Mouse (Mus musculus) myocyte (in vitro differentiated cells): Measurements from ENCODE around the gene Vps45. TPM values are rescaled to one million over a fixed set of nuclear protein-coding genes. Genes with fewer than 3 reads are reported as not detected.

Experiments used
- H3K27me3 ChIP-seq: one replicate; pipeline ENCODE4 v1.6.1; 2011; ENCODE audit not compliant: control insufficient read depth, insufficient read depth, insufficient read length
- H3K36me3 ChIP-seq: one replicate; pipeline ENCODE4 v1.6.1; 2011; ENCODE audit not compliant: control insufficient read depth, insufficient read depth
- H3K4me2 ChIP-seq: one replicate; pipeline ENCODE4 v1.6.1; 2011; ENCODE audit warnings: low read depth, control low read depth
- H3K4me3 ChIP-seq: one replicate; pipeline ENCODE4 v1.5.1; 2011; ENCODE audit warnings: mild to moderate bottlenecking, control low read depth, moderate library complexity
- H3K79me2 ChIP-seq: one replicate; pipeline ENCODE4 v1.6.1; 2011; ENCODE audit not compliant: control insufficient read depth, insufficient read depth
- H3ac ChIP-seq: one replicate; pipeline ENCODE4 v1.6.1; 2011; ENCODE audit not compliant: control insufficient read depth, insufficient read length
- CEBPB ChIP-seq: IDR thresholded peaks from 2 replicates; pipeline ENCODE4 v1.6.1; 2011; ENCODE audit warnings: mild to moderate bottlenecking, moderate library complexity; ENCODE audit not compliant: poor library complexity, insufficient read depth, severe bottlenecking
- E2F4 ChIP-seq: IDR thresholded peaks from one replicate; pipeline ENCODE4 v1.6.1; 2011; ENCODE audit warnings: mild to moderate bottlenecking, control low read depth, moderate library complexity; ENCODE audit not compliant: insufficient read depth
- MAX ChIP-seq: IDR thresholded peaks from one replicate; pipeline ENCODE4 v1.6.1; 2011; ENCODE audit warnings: low read depth, mild to moderate bottlenecking, control low read depth
- MYOD1 ChIP-seq, 3 experiments: IDR thresholded peaks; one replicate each; pipeline ENCODE4 v1.6.1; 2011; ENCODE audit warnings: control low read depth in 2 of 3, low read depth in 2 of 3, mild to moderate bottlenecking in 2 of 3, moderate library complexity in 1 of 3; ENCODE audit not compliant: insufficient read length in 2 of 3, control insufficient read depth in 1 of 3
- MYOG ChIP-seq, 3 experiments: IDR thresholded peaks; one replicate each; pipeline ENCODE4 v1.6.1; 2011; ENCODE audit warnings: control low read depth in 2 of 3, low read depth in 2 of 3, mild to moderate bottlenecking in 2 of 3; ENCODE audit not compliant: insufficient read length in 2 of 3, control insufficient read depth in 1 of 3, insufficient read depth in 1 of 3
- POLR2A ChIP-seq: IDR thresholded peaks from one replicate; pipeline ENCODE4 v1.6.1; 2011; ENCODE audit warnings: low read depth, mild to moderate bottlenecking, control low read depth, moderate library complexity; ENCODE audit not compliant: insufficient read length
- POLR2AphosphoS2 ChIP-seq: IDR thresholded peaks from one replicate; pipeline ENCODE4 v1.6.1; 2011; ENCODE audit warnings: low read depth, control low read depth; ENCODE audit not compliant: insufficient read length
- REST ChIP-seq: IDR thresholded peaks from one replicate; pipeline ENCODE4 v1.6.1; 2011; ENCODE audit warnings: mild to moderate bottlenecking, control low read depth, moderate library complexity; ENCODE audit not compliant: insufficient read depth, insufficient read length
- SRF ChIP-seq: IDR thresholded peaks from one replicate; pipeline ENCODE4 v1.6.1; 2011; ENCODE audit warnings: low read depth; ENCODE audit not compliant: control insufficient read depth, insufficient read length
- TCF12 ChIP-seq: IDR thresholded peaks from one replicate; pipeline ENCODE4 v1.6.1; 2011; ENCODE audit warnings: mild to moderate bottlenecking, control low read depth; ENCODE audit not compliant: poor library complexity, insufficient read depth, severe bottlenecking
- TCF3 ChIP-seq: IDR thresholded peaks from one replicate; pipeline ENCODE4 v1.6.1; 2011; ENCODE audit warnings: low read depth, control low read depth; ENCODE audit not compliant: insufficient read length
- USF1 ChIP-seq: IDR thresholded peaks from one replicate; pipeline ENCODE4 v1.6.1; 2011; ENCODE audit warnings: low read depth, mild to moderate bottlenecking, control low read depth, moderate library complexity
- polyA plus RNA-seq: library from polyadenylated mRNA; unstranded; fragments of >200 nt; fragmentation: generic; extraction: Trizol; gene quantifications from one replicate; pipeline ENCODE4 v1.2.1, GENCODE M21; 2012; ENCODE audit warnings: missing spikeins

The Vps45 gene
- polyA plus RNA-seq, 1 experiment = 22.0 TPM

DNA sequence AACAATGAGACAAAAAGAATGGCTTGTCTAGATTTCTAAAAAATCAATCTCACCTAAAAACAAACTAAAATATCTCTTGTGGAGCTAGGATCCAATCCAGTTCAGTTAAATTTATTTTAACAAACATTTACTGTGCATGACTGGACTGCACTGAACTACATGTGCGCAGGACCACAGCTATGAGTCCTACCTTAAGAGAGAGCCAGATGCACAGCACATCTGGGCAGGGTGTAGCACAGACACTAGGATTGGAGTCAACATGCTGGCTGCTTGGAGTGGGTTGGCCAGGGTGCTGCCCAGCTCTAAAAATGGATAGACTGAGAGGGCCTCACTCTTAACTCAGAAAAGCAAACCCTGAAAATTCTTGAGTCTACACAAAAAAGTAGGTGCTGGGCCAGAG, 56.7 kb downstream of the Vps45 start:
- Histone ChIP-seq H3K36me3 (no peaks in the 10 kb centered on the region), H3K79me2 (no peaks in the 10 kb centered on the region), H3K27me3 (no peaks in the 10 kb centered on the region), H3K4me3 (no peak overlapping the region), H3ac (no peak overlapping the region), H3K4me2 (peak overlapping the region; percentile 72)
- TF ChIP-seq TCF3 (no peak), E2F4 (no peak), USF1 (no peak), REST (no peak), MYOD1 (IDR thresholded peaks at IDR 0.05; ENCODE audit: control insufficient read depth in 1 of 3, insufficient read length in 2 of 3, low read depth in 2 of 3) (no peak), MAX (no peak), SRF (no peak), POLR2A (no peak), MYOG (IDR thresholded peaks at IDR 0.05; ENCODE audit: control insufficient read depth in 1 of 3, insufficient read depth in 1 of 3, insufficient read length in 2 of 3, low read depth in 2 of 3) (no peak), CEBPB (no peak), POLR2AphosphoS2 (no peak), TCF12 (no peak)

DNA sequence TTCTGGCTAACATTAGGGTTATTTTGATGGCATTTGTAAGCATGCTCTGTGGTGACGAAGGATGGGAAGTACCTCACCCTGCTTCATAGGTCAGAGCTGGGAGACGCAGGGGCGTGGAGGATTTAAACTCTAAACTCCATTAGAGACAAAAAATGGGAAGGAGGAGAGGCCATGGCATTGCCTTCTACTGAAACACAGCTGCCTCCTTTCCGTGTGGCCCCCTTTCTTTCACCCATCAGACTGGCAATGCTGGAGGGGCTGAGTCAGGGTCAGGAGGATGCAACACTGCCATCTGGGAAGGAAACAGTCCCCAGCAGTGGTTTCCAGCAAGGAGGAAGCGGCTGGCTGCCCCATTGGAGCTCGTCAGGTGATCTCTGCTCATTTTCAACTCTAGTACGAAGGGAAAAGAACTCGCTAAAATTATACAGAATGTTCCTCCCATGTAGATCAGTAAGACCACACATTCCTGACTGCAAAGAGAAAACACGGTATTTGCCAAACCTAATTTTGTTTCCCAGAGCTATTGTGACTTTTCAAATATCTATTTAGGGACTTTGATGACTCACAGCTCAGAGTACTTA, 57.3 kb downstream of the Vps45 start:
- H3K36me3 ChIP-seq = no peaks in the 10 kb centered on the region
- H3K4me2 ChIP-seq = peak overlapping the region; percentile 72
- H3K27me3 ChIP-seq = no peaks in the 10 kb centered on the region
- H3K79me2 ChIP-seq = no peaks in the 10 kb centered on the region
- no peak for TF ChIP-seq MYOG (IDR thresholded peaks at IDR 0.05; ENCODE audit: control insufficient read depth in 1 of 3, insufficient read depth in 1 of 3, insufficient read length in 2 of 3, low read depth in 2 of 3)
- TF ChIP-seq SRF = no peak
- no peak for TF ChIP-seq E2F4
- TF ChIP-seq MYOD1 (IDR thresholded peaks at IDR 0.05; ENCODE audit: control insufficient read depth in 1 of 3, insufficient read length in 2 of 3, low read depth in 2 of 3) = no peak
- no peak for TF ChIP-seq POLR2AphosphoS2
- TF ChIP-seq POLR2A = no peak
- TF ChIP-seq TCF12 = no peak
- TF ChIP-seq USF1 = no peak
- TF ChIP-seq CEBPB = no peak
- TF ChIP-seq MAX = no peak
- TF ChIP-seq REST = no peak
- no peak overlapping the region for H3K4me3 ChIP-seq
- no peak overlapping the region for H3ac ChIP-seq

- no peak overlapping the region for H3ac ChIP-seq
- peak overlapping the region; percentile 72 for H3K4me2 ChIP-seq
- TF ChIP-seq REST (no peak), MYOD1 (IDR thresholded peaks at IDR 0.05; ENCODE audit: control insufficient read depth in 1 of 3, insufficient read length in 2 of 3, low read depth in 2 of 3) (peak in 2 of 3 experiments; percentile 31 to 89), TCF12 (peak; percentile 8), MYOG (IDR thresholded peaks at IDR 0.05; ENCODE audit: control insufficient read depth in 1 of 3, insufficient read depth in 1 of 3, insufficient read length in 2 of 3, low read depth in 2 of 3) (peak; percentile 10 to 82 (median 16)), SRF (no peak)
- H3K36me3 ChIP-seq = no peaks in the 10 kb centered on the region
- H3K27me3 ChIP-seq = no peaks in the 10 kb centered on the region
- H3K79me2 ChIP-seq = peaks cover under 1% of the 10 kb centered on the region
- no peak overlapping the region for H3K4me3 ChIP-seq
Observed at GRCm38 (mm10) chr3:96000080-96000632, 58.1 kb downstream of the Vps45 start.

GRCm38 (mm10) chr3:95999308-96000079, 58.8 kb downstream of the Vps45 start:
- Histone ChIP-seq H3K79me2 (peaks cover 5% of the 10 kb centered on the region), H3ac (no peak overlapping the region), H3K4me2 (peak overlapping the region; percentile 72), H3K36me3 (no peaks in the 10 kb centered on the region), H3K4me3 (no peak overlapping the region), H3K27me3 (no peaks in the 10 kb centered on the region)
- TF ChIP-seq REST (no peak), MAX (no peak), USF1 (no peak), SRF (no peak), MYOD1 (IDR thresholded peaks at IDR 0.05; ENCODE audit: control insufficient read depth in 1 of 3, insufficient read length in 2 of 3, low read depth in 2 of 3) (no peak), MYOG (IDR thresholded peaks at IDR 0.05; ENCODE audit: control insufficient read depth in 1 of 3, insufficient read depth in 1 of 3, insufficient read length in 2 of 3, low read depth in 2 of 3) (no peak), POLR2A (no peak), TCF12 (no peak), CEBPB (no peak), TCF3 (no peak), POLR2AphosphoS2 (no peak), E2F4 (no peak)
